Mouse (Mus musculus): Measurements from ENCODE around the gene Plk3.

DNA sequence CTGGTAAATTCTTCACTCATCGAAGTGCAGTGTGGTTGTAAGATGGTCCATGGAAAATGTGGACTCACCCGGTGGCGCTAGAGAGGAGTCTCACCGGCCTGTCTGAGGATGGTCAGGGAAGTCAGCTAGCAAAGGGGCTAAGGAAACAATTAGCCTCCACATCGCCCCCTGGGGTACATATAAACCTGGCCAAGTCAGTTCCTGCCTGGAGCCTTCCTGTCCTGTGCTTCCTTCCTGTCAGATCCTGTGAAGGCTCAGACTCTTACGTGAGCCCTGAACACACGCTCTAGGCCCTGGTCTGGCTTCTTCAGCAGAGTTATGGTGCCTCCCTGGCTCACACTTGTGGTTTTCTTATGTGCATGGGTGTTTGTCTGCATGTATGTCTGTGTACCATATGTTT, 32.5 kb downstream of the Plk3 start:
- TF ChIP-seq CTCF (IDR thresholded peaks at IDR 0.05), result peak; percentile 66
- TF ChIP-seq EP300 (IDR thresholded peaks at IDR 0.05), result peak; percentile 43; the same call in 1 of the 2 replicates

Measured in lung, postnatal 0 days (tissue).